Mouse (Mus musculus) lung, postnatal 0 days (tissue): ENCODE results near the gene Crybb1. TPM values are rescaled to one million over a fixed set of nuclear protein-coding genes. Genes with fewer than 3 reads are reported as not detected.

Experiments
- ATAC-seq: fragments of 200-750 bp; cut with Nextera tagmentation; 2 replicates; pipeline ENCODE4 v1.8.0; 2017; ENCODE audit warnings: moderate library complexity
- DNase-seq: peaks from one replicate; pipeline ENCODE4 v3.0.0-alpha.2; 2016; ENCODE audit warnings: low spot score
- H3K27ac ChIP-seq: fragments of 300-500 bp; sonication (generic); 2 replicates; pipeline ENCODE4 v1.5.1; 2014; ENCODE audit warnings: antibody characterized with exemption, mild to moderate bottlenecking, low read length, mixed read lengths
- H3K27me3 ChIP-seq: fragments of 300-500 bp; sonication (generic); replicated peaks from 2 replicates; pipeline ENCODE4 v1.6.1; 2014; ENCODE audit warnings: low read length, mixed read lengths; ENCODE audit not compliant: insufficient read depth
- H3K36me3 ChIP-seq: fragments of 300-500 bp; sonication (generic); 2 replicates; pipeline ENCODE4 v1.6.1; 2014; ENCODE audit warnings: low read length, mixed read lengths; ENCODE audit not compliant: insufficient read depth
- H3K4me1 ChIP-seq: fragments of 300-500 bp; sonication (generic); 2 replicates; pipeline ENCODE4 v1.6.1; 2014; ENCODE audit warnings: antibody characterized with exemption, low read depth, low read length, mixed read lengths; ENCODE audit not compliant: insufficient read depth
- H3K4me2 ChIP-seq: fragments of 300-500 bp; sonication (generic); replicated peaks from 2 replicates; pipeline ENCODE4 v1.6.1; 2014; ENCODE audit warnings: low read depth, mild to moderate bottlenecking, low read length, moderate library complexity, mixed read lengths
- H3K4me3 ChIP-seq: fragments of 300-500 bp; sonication (generic); 2 replicates; pipeline ENCODE4 v1.5.1; 2014; ENCODE audit warnings: low read depth, low read length
- H3K9ac ChIP-seq: fragments of 300-500 bp; sonication (generic); replicated peaks from 2 replicates; pipeline ENCODE4 v1.6.1; 2014; ENCODE audit warnings: low read depth, mild to moderate bottlenecking
- H3K9me3 ChIP-seq: fragments of 300-500 bp; sonication (generic); 2 replicates; pipeline ENCODE4 v1.6.1; 2016; ENCODE audit warnings: low read length, mixed read lengths
- CTCF ChIP-seq: IDR thresholded peaks from 2 replicates; pipeline ENCODE4 v1.5.1; 2016; ENCODE audit warnings: antibody characterized with exemption, mild to moderate bottlenecking
- EP300 ChIP-seq: IDR thresholded peaks from 2 replicates; pipeline ENCODE4 v1.6.1; 2016; ENCODE audit warnings: antibody characterized with exemption, mild to moderate bottlenecking, control low read depth
- WGBS: fragments of 180-500 bp; shearing (Covaris S2); extraction: QIAGEN DNeasy Blood & Tissue Kit; methylation state at CpG from one replicate; pipeline ENCODE4 v1.1.7; 2014; 5-methylcytosine and 5-hydroxymethylcytosine counted together
- polyA plus RNA-seq: library from polyadenylated mRNA; unstranded; fragments of >200 nt; fragmentation: Nextera tagmentation; extraction: Ambion mirVana; gene quantifications from 2 replicates; pipeline ENCODE4 v1.2.1, GENCODE M21; 2015

The Crybb1 gene
- polyA plus RNA-seq, 1 experiment from 2014 or later: 1.4 TPM

- ATAC-seq: no peak
- no peak overlapping the region; the same call in 1 of the 2 replicates for H3K27ac ChIP-seq
- H3K36me3 ChIP-seq: no peaks in the 10 kb centered on the region
- no peaks in the 10 kb centered on the region for H3K27me3 ChIP-seq
- no peaks in the 10 kb centered on the region for H3K9me3 ChIP-seq
- H3K4me3 ChIP-seq: no peak overlapping the region
- peaks cover 17% of the 10 kb centered on the region for H3K4me1 ChIP-seq
- H3K9ac ChIP-seq: no peak overlapping the region
- DNase-seq: no peak
- 77% methylated on average over 4 of the region's 4 CpGs for WGBS
- TF ChIP-seq EP300 (no peak), CTCF (no peak)
- H3K4me2 ChIP-seq: no peak overlapping the region
Measured at GRCm38 (mm10) chr5:112294696-112295095, 39.1 kb downstream of the Crybb1 start.

GRCm38 (mm10) chr5:112295162-112295561 is 39.5 kb downstream of the Crybb1 start:
- TF ChIP-seq EP300 (no peak), CTCF (no peak)
- Histone ChIP-seq H3K27me3 (no peaks in the 10 kb centered on the region), H3K27ac (no peak overlapping the region; the same call in 1 of the 2 replicates), H3K4me1 (peaks cover 17% of the 10 kb centered on the region), H3K4me3 (no peak overlapping the region), H3K9ac (no peak overlapping the region), H3K36me3 (no peaks in the 10 kb centered on the region), H3K9me3 (no peaks in the 10 kb centered on the region), H3K4me2 (no peak overlapping the region)
- WGBS: 62% methylated on average over 8 of the region's 8 CpGs
- ATAC-seq (no peak), DNase-seq (no peak)

GRCm38 (mm10) chr5:112295564-112295963 is 39.9 kb downstream of the Crybb1 start:
- no peaks in the 10 kb centered on the region for H3K27me3 ChIP-seq

GRCm38 (mm10) chr5:112296404-112297181 is 41.0 kb downstream of the Crybb1 start:
- Histone ChIP-seq H3K4me2 (no peak overlapping the region), H3K9ac (no peak overlapping the region), H3K4me1 (peaks cover 17% of the 10 kb centered on the region), H3K27me3 (no peaks in the 10 kb centered on the region), H3K9me3 (no peaks in the 10 kb centered on the region), H3K27ac (peak overlapping the region; percentile 38; the same call in 1 of the 2 replicates), H3K36me3 (no peaks in the 10 kb centered on the region), H3K4me3 (no peak overlapping the region)
- no peak for TF ChIP-seq CTCF
- TF ChIP-seq EP300: no peak
- DNase-seq (no peak), ATAC-seq (no peak)
- WGBS: 49% methylated on average over 6 of the region's 6 CpGs

More at GRCm38 (mm10) chr5:112295564-112295963, 39.9 kb downstream of the Crybb1 start:
- Histone ChIP-seq H3K27ac (no peak overlapping the region), H3K4me3 (no peak overlapping the region), H3K4me2 (no peak overlapping the region), H3K9me3 (no peaks in the 10 kb centered on the region), H3K9ac (no peak overlapping the region), H3K36me3 (no peaks in the 10 kb centered on the region), H3K4me1 (peaks cover 17% of the 10 kb centered on the region)
- TF ChIP-seq CTCF (no peak), EP300 (no peak)
- ATAC-seq (no peak), DNase-seq (no peak)
- WGBS: 66% methylated on average over 8 of the region's 8 CpGs

GRCm38 (mm10) chr5:112297257-112297656 is 41.6 kb downstream of the Crybb1 start:
- Histone ChIP-seq H3K9ac (no peak overlapping the region), H3K4me3 (no peak overlapping the region), H3K27ac (peak overlapping the region; percentile 38; the same call in 1 of the 2 replicates), H3K9me3 (no peaks in the 10 kb centered on the region), H3K4me2 (no peak overlapping the region), H3K4me1 (peaks cover 17% of the 10 kb centered on the region), H3K36me3 (no peaks in the 10 kb centered on the region), H3K27me3 (no peaks in the 10 kb centered on the region)
- ATAC-seq (peak; percentile 67), DNase-seq (no peak)
- TF ChIP-seq EP300 (peak; percentile 29; the same call in 1 of the 2 replicates), CTCF (no peak)
- WGBS: 43% methylated on average over 2 of the region's 2 CpGs

GRCm38 (mm10) chr5:112298226-112298988 is 42.8 kb downstream of the Crybb1 start:
- peaks cover 16% of the 10 kb centered on the region for H3K4me1 ChIP-seq
- ATAC-seq (peak; percentile 81), DNase-seq (no peak)
- peak; percentile 49; the same call in 1 of the 2 replicates for TF ChIP-seq EP300
- TF ChIP-seq CTCF: no peak
- no peaks in the 10 kb centered on the region for H3K36me3 ChIP-seq
- H3K4me2 ChIP-seq: no peak overlapping the region
- H3K27me3 ChIP-seq: no peaks in the 10 kb centered on the region
- H3K9ac ChIP-seq: no peak overlapping the region
- peak overlapping the region; percentile 62; the same call in 1 of the 2 replicates for H3K27ac ChIP-seq
- WGBS: 64% methylated on average over 12 of the region's 12 CpGs
- H3K4me3 ChIP-seq: no peak overlapping the region
- H3K9me3 ChIP-seq: no peaks in the 10 kb centered on the region
